Mouse (Mus musculus) gastrocnemius, adult 2 months (tissue): ENCODE measurements around the gene Robo1. TPM values are rescaled to one million over a fixed set of nuclear protein-coding genes. Genes with fewer than 3 reads are reported as not detected.

ENCODE experiments used
- DNase-seq: peaks from one replicate; pipeline ENCODE4 v3.0.0; 2022
- H3K27ac ChIP-seq: fragments of 200-600 bp; 2 replicates; pipeline ENCODE4 v1.8.1; 2022; ENCODE audit warnings: mild to moderate bottlenecking
- H3K4me3 ChIP-seq: fragments of 200-600 bp; 2 replicates; pipeline ENCODE4 v1.8.1; 2022; ENCODE audit warnings: mild to moderate bottlenecking, moderate library complexity
- CTCF ChIP-seq: fragments of 200-600 bp; IDR thresholded peaks from 2 replicates; pipeline ENCODE4 v1.8.1; 2022; ENCODE audit warnings: antibody characterized with exemption, mild to moderate bottlenecking, moderate library complexity
- intact Hi-C: fragments of 180-260 bp; cut with DNase I; formaldehyde crosslinking; loops from one replicate; pipeline ENCODE4 v1.15.1; 2025
- total RNA-seq, 2 experiments: library from RNA; stranded (reverse); gene quantifications; 2 replicates each; pipeline ENCODE4 v1.2.3; 2021

Robo1 gene
- total RNA-seq, 2 experiments from 2014 or later = 0.84 to 1.6 TPM

- DNase-seq = peak; percentile 66
Observed at GRCm38 (mm10) chr16:72979407-72980219, 671.5 kb downstream of the Robo1 start.

GRCm38 (mm10) chr16:72990376-72991167 is 682.5 kb downstream of the Robo1 start:
- no peak for TF ChIP-seq CTCF
- intact Hi-C loops = no loop called here
- no peak overlapping the region for H3K27ac ChIP-seq
- H3K4me3 ChIP-seq = no peak overlapping the region
- DNase-seq = no peak

More at GRCm38 (mm10) chr16:72979407-72980219, 671.5 kb downstream of the Robo1 start:
- intact Hi-C loops = loop anchor here (1.0 to 10.0 kb wide), 4 partner anchors 287 to 625 kb away; no protein-coding TSS in a partner anchor
- Histone ChIP-seq H3K4me3 (no peak overlapping the region), H3K27ac (no peak overlapping the region)
- TF ChIP-seq CTCF = peak; percentile 95

GRCm38 (mm10) chr16:72993189-72993588 is 685.1 kb downstream of the Robo1 start:
- Histone ChIP-seq H3K4me3 (no peak overlapping the region), H3K27ac (no peak overlapping the region)
- TF ChIP-seq CTCF = no peak
- intact Hi-C loops = no loop called here
- DNase-seq = no peak

- intact Hi-C loops = no loop called here
Observed at GRCm38 (mm10) chr16:72993594-72993993, 685.5 kb downstream of the Robo1 start.

GRCm38 (mm10) chr16:72995251-72995954 is 687.3 kb downstream of the Robo1 start:
- Histone ChIP-seq H3K4me3 (no peak overlapping the region), H3K27ac (no peak overlapping the region)
- peak; percentile 80 for TF ChIP-seq CTCF
- DNase-seq = peak; percentile 19
- intact Hi-C loops = no loop called here

More at GRCm38 (mm10) chr16:72993594-72993993, 685.5 kb downstream of the Robo1 start:
- TF ChIP-seq CTCF = no peak
- no peak overlapping the region for H3K4me3 ChIP-seq
- H3K27ac ChIP-seq = no peak overlapping the region
- DNase-seq = no peak

GRCm38 (mm10) chr16:72995955-72996535 is 687.9 kb downstream of the Robo1 start:
- Histone ChIP-seq H3K4me3 (no peak overlapping the region), H3K27ac (no peak overlapping the region)
- no peak for TF ChIP-seq CTCF
- intact Hi-C loops = no loop called here
- DNase-seq = no peak

GRCm38 (mm10) chr16:72998677-72999076 is 690.6 kb downstream of the Robo1 start:
- intact Hi-C loops = no loop called here
- Histone ChIP-seq H3K27ac (no peak overlapping the region), H3K4me3 (no peak overlapping the region)
- DNase-seq = no peak
- TF ChIP-seq CTCF = no peak

- H3K27ac ChIP-seq = no peak overlapping the region
- H3K4me3 ChIP-seq = no peak overlapping the region
- intact Hi-C loops = no loop called here
- no peak for TF ChIP-seq CTCF
- no peak for DNase-seq
Observed at GRCm38 (mm10) chr16:73002685-73003084, 694.6 kb downstream of the Robo1 start.

- DNase-seq = no peak
- Histone ChIP-seq H3K4me3 (no peak overlapping the region), H3K27ac (no peak overlapping the region)
- TF ChIP-seq CTCF = no peak
- intact Hi-C loops = no loop called here
Observed at GRCm38 (mm10) chr16:73004601-73005000, 696.5 kb downstream of the Robo1 start.

- H3K4me3 ChIP-seq = no peak overlapping the region
- DNase-seq = no peak
- TF ChIP-seq CTCF = no peak
- H3K27ac ChIP-seq = no peak overlapping the region
- intact Hi-C loops = no loop called here
Observed at GRCm38 (mm10) chr16:73005831-73006230, 697.7 kb downstream of the Robo1 start.

- DNase-seq = no peak
- TF ChIP-seq CTCF = no peak
- Histone ChIP-seq H3K4me3 (no peak overlapping the region), H3K27ac (no peak overlapping the region)
- intact Hi-C loops = no loop called here
Observed at GRCm38 (mm10) chr16:73007434-73007833, 699.3 kb downstream of the Robo1 start.

GRCm38 (mm10) chr16:73011313-73011712 is 703.2 kb downstream of the Robo1 start:
- intact Hi-C loops = no loop called here
- no peak overlapping the region for H3K4me3 ChIP-seq
- no peak for DNase-seq
- no peak for TF ChIP-seq CTCF
- no peak overlapping the region for H3K27ac ChIP-seq
